Comparison of ENCODE assay signal across 22 mouse cellular contexts in genomic region chr19:16254881-16255280, GRCm38 (mm10).
DNase-seq lines count a peak whose midpoint lies in the region; ATAC-seq lines count a peak whose summit lies in the region.
"Had no signal": no experiment of that assay in that cellular context is flagged by ENCODE, and none has a peak within 500 bp of the region (broad histone marks: within the 10 kb centered on the region; RNA-seq: fewer than 3 reads in every experiment).

No protein-coding gene starts in this region.

- WGBS in forebrain, embryonic 10.5 days, result 83% methylated on average over 1 of the region's 1 CpGs
- WGBS in forebrain, embryonic 12.5 days, result 80% methylated on average over 1 of the region's 1 CpGs

- H3K27me3 ChIP-seq in forebrain, embryonic 10.5 days (ENCODE audit: poor library complexity, severe bottlenecking), result no peaks in the 10 kb centered on the region
- no peaks in the 10 kb centered on the region for H3K27me3 ChIP-seq in forebrain, embryonic 12.5 days
- H3K27me3 ChIP-seq: hindbrain, embryonic 13.5 days; kidney, embryonic 15.5 days; limb, embryonic 12.5 days; liver, embryonic 15.5 days; midbrain, embryonic 13.5 days; neural tube, embryonic 12.5 days; Patski had no signal

- ATAC-seq in forebrain, embryonic 12.5 days (ENCODE audit: low FRiP score), result no peak
- ATAC-seq: lung, postnatal 0 days; midbrain, embryonic 13.5 days; Patski had no signal

- DNase-seq in forebrain, embryonic 10.5 days (ENCODE audit: extremely low spot score, low spot score), result peak; percentile 8
- peak; percentile 47 for DNase-seq in layer of hippocampus, adult 11-12 months (ENCODE audit: low spot score)
- no peak for DNase-seq in layer of hippocampus, postnatal 10 days (ENCODE audit: low spot score in 2 of 2)
- peak; percentile 72 for DNase-seq in 416B (ENCODE audit: low read depth)
- peak; percentile 44 for DNase-seq in MEL-GATA-1-ER (ENCODE audit: extremely low read depth, low read depth)
- DNase-seq in ovary, adult 18-20 months (ENCODE audit: low spot score), result no peak
- DNase-seq: adrenal gland, postnatal 14 days; heart, postnatal 10 days; kidney, postnatal 4 days; right cerebral cortex, adult 18-20 months; thymus, postnatal 25 days had no signal

- H3K4me1 ChIP-seq in forebrain, embryonic 10.5 days, result peaks cover 35% of the 10 kb centered on the region
- H3K4me1 ChIP-seq in forebrain, embryonic 12.5 days, result peaks cover 19% of the 10 kb centered on the region

- H3K4me2 ChIP-seq in forebrain, embryonic 12.5 days, result no peak overlapping the region
- H3K4me2 ChIP-seq: heart, embryonic 11.5 days; hindbrain, embryonic 13.5 days; kidney, embryonic 15.5 days; limb, embryonic 12.5 days; liver, embryonic 15.5 days; midbrain, embryonic 13.5 days; neural tube, embryonic 12.5 days had no signal

- no peak overlapping the region for H3K9ac ChIP-seq in forebrain, embryonic 12.5 days
- H3K9ac ChIP-seq: hindbrain, embryonic 13.5 days; kidney, embryonic 15.5 days; limb, embryonic 12.5 days; liver, embryonic 15.5 days; midbrain, embryonic 13.5 days; neural tube, embryonic 12.5 days had no signal

- no peak overlapping the region for H3K27ac ChIP-seq in forebrain, embryonic 10.5 days
- no peak overlapping the region for H3K27ac ChIP-seq in forebrain, embryonic 12.5 days
- H3K27ac ChIP-seq: embryonic facial prominence, embryonic 10.5 days; hindbrain, embryonic 13.5 days; kidney, embryonic 15.5 days; limb, embryonic 12.5 days; liver, embryonic 15.5 days; midbrain, embryonic 13.5 days; neural tube, embryonic 12.5 days had no signal

- no peaks in the 10 kb centered on the region for H3K9me3 ChIP-seq in forebrain, embryonic 10.5 days
- no peaks in the 10 kb centered on the region for H3K9me3 ChIP-seq in forebrain, embryonic 12.5 days
- H3K9me3 ChIP-seq: embryonic facial prominence, embryonic 10.5 days; hindbrain, embryonic 13.5 days; kidney, embryonic 15.5 days; limb, embryonic 12.5 days; liver, embryonic 15.5 days; midbrain, embryonic 13.5 days; neural tube, embryonic 12.5 days had no signal

- H3K4me3 ChIP-seq in forebrain, embryonic 10.5 days, result no peak overlapping the region
- no peak overlapping the region for H3K4me3 ChIP-seq in forebrain, embryonic 12.5 days (replicated peaks)
- H3K4me3 ChIP-seq: embryonic facial prominence, embryonic 10.5 days; hindbrain, embryonic 13.5 days; kidney, embryonic 15.5 days; limb, embryonic 12.5 days; liver, embryonic 15.5 days; midbrain, embryonic 13.5 days; neural tube, embryonic 12.5 days had no signal

- no peaks in the 10 kb centered on the region for H3K36me3 ChIP-seq in forebrain, embryonic 10.5 days (replicated peaks)
- no peaks in the 10 kb centered on the region for H3K36me3 ChIP-seq in forebrain, embryonic 12.5 days (replicated peaks)
- H3K36me3 ChIP-seq: embryonic facial prominence, embryonic 10.5 days; hindbrain, embryonic 13.5 days; kidney, embryonic 15.5 days; limb, embryonic 12.5 days; liver, embryonic 15.5 days; midbrain, embryonic 13.5 days; neural tube, embryonic 12.5 days had no signal

Comparison
In these comparisons a context has a peak if more than half of its experiments do, and no peak if none do; other contexts are left out.
1. DNase-seq: peak in forebrain, embryonic 10.5 days (single experiment), layer of hippocampus, adult 11-12 months (single experiment), 416B (single experiment) and MEL-GATA-1-ER (single experiment); none in layer of hippocampus, postnatal 10 days (0 of 2) and ovary, adult 18-20 months (single experiment).